Mouse (Mus musculus) v-Abl transformed pro-B cells (cell line): ENCODE measurements around the gene Gm8020.
"Not testable (repeated sequence)": the region's sequence is repeated elsewhere in the genome, so short reads cannot be mapped to it uniquely, and the experiment has no call there.

ENCODE experiments used
- in situ Hi-C, 2 experiments: fragments of 400-800 bp; cut with MboI; formaldehyde crosslinking; loops; one replicate each; pipeline ENCODE4 v1.15.1; 2025; ENCODE audit not compliant: unreplicated experiment in 2 of 2

Gene Gm8020

DNA sequence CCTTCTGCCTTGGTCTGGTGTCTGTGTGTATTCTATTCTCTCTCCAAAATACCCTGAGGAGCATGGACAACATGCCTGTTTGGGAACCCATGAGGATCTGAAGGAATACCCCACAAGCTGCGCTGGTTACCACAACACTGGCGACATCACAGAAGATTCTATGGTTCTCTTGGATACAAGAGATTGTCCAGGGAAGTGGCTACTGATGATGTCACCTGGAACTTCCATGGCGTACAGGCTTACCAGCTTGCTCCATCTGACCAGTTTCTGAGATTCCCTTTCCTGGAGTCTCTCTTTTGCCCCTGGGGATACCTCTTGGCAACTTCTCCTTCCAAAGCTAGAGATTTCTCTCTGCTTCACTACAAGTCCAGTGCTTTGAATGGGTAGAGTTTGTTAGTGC, at the start of gene Gm8020:
Gm8020 (minus strand) TSS at position 101 of the 400 bp plus-strand sequence.
- in situ Hi-C loops = not testable (repeated sequence)

GRCm38 (mm10) chr14:42543170-42543701, 41.1 kb upstream of the Gm8020 start:
- in situ Hi-C loops = not testable (repeated sequence)

GRCm38 (mm10) chr14:42542316-42543169, 40.4 kb upstream of the Gm8020 start:
- in situ Hi-C loops = not testable (repeated sequence)

DNA sequence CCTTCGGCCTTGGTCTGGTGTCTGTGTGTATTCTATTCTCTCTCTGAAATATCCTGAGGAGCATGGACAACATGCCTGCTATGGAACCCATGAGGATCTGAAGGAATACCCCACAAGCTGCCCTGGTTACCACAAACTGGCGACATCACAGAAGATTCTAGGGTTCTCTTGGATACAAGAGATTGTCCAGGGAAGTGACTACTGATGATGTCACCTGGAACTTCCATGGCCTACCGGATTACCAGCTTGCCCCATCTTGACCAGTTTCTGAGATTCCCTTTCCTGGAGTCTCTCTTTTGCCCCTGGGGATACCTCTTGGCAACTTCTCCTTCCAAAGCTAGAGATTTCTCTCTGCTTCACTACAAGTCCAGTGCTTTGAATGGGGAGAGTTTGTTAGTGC, 22.0 kb upstream of the Gm8020 start, which contains the start of gene Gm8024:
Gm8024 (minus strand) TSS at position 101 of the 400 bp plus-strand sequence.
- in situ Hi-C loops = not testable (repeated sequence)

DNA sequence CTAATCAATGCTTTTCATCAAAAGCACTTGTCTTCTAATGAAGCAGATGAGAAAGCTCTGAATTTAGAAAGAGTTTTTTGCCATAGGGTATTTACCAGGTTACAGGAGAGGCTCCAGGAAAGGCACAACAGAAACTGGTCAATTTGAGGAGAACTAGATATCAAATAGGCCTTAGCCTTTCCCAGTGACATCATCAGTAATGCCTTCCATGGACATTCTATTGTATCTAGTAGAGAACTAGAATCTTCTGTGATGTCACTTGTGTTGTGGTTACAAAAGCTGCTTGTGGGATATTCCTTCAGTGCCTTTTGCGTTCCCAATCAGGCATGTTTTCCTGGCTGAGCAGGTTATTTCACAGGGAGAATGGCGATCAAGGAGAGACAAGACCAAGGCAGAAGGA, 38.6 kb downstream of the Gm8020 start, which contains the start of gene Gm8011:
Gm8011 (plus strand) TSS at position 301 of the 400 bp plus-strand sequence.
- in situ Hi-C loops = not testable (repeated sequence)
